Mouse (Mus musculus) ES-Bruce4 (cell line): ENCODE data around the gene Lax1.

Experiments used
- CTCF ChIP-seq: IDR thresholded peaks from one replicate; pipeline ENCODE4 v1.8.1; 2011; ENCODE audit warnings: low read depth, low read length
- EP300 ChIP-seq: IDR thresholded peaks from 2 replicates; pipeline ENCODE4 v1.6.1; 2011; ENCODE audit warnings: low read depth, low read length; ENCODE audit not compliant: insufficient read depth
- POLR2A ChIP-seq: IDR thresholded peaks from one replicate; pipeline ENCODE4 v1.8.1; 2011; ENCODE audit warnings: low read length; ENCODE audit not compliant: insufficient read depth

GRCm38 (mm10) chr1:133710895-133711294, 21.0 kb upstream of the Lax1 start:
- TF ChIP-seq CTCF (no peak), POLR2A (no peak), EP300 (no peak)
